Mouse (Mus musculus) right cerebral cortex, postnatal 14 days (tissue): ENCODE measurements around the gene Trappc12.
"Not testable (repeated sequence)": the region's sequence is repeated elsewhere in the genome, so short reads cannot be mapped to it uniquely, and the experiment has no call there.

Experiments used
- DNase-seq: peaks from one replicate; pipeline ENCODE4 v3.0.0; 2022

The Trappc12 gene

GRCm38 (mm10) chr12:28750021-28750633 lies at the start of gene Trappc12:
TSS of gene Trappc12 (minus strand) at chr12:28750472.
- DNase-seq: peak; percentile 85

- DNase-seq: no peak
These were observed 49.6 kb upstream of the Trappc12 start for GRCm38 (mm10) chr12:28799798-28800411.

DNA sequence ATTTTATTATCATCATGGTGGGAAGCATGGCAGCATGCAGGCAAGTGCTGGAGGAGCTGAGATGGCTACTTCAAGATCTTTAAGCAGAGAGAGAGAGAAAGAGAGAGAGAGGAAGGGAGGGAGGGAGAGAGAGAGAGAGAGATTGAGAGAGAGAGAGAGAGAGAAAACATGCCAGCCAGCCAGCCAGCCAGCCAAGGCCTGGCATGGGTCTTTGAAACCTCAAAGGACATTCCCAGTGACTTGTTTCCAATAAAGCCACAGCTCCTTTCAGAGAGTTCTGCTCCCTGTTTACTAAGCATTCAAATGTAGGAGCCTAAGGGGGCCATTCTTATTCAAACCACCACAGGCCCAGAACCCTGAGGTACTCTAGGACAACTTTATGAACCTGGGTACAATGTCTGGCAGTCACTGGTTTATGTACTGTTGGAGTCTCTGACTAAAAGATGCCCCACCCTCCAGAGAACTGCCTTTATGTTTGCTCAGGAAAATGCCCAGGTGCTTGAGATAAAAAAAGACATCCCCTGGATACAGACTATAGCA lies 46.7 kb upstream of the Trappc12 start:
- no peak for DNase-seq

DNA sequence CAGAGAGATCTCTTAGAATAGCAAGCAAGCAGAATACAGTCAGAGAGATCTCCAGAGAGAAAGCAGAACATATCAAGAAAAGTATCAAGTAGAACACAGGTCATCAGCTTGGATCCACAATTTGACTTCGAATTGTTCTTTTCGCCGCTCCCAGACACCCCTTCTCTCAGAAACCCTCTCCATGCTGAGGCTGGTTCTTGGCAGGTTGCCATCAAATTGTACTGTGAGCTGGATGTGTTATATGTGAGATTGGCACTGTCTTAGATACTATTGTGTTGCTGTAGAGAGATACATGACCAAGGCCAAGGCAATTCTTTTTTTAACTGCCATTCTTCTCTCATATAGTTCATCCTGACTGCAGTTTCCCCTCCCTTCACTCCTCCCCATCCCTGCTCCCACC lies 44.8 kb upstream of the Trappc12 start:
- no peak for DNase-seq

DNA sequence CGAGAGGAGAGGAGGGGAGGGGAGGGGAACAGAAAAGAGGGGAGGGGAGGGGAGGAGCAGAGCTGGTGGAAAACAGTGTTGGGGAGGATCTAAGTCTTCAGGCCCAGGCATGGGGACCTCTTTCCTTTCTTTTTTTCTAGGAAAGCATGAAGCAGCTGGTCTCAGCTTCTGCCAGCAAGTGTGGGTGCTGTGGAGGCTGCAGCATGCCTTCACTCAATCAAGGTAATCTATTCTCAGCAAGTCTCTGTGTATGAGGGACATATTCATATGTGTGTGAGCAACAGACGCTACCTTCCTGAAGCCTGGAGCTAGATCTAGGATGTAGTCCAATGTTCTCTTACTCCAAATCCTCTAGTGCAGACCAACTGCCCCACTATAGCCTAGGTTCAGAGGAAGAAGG lies 43.4 kb upstream of the Trappc12 start:
- no peak for DNase-seq

- no peak for DNase-seq
These were observed 42.3 kb upstream of the Trappc12 start for GRCm38 (mm10) chr12:28792613-28793012.

GRCm38 (mm10) chr12:28786310-28786709 lies 36.0 kb upstream of the Trappc12 start:
- no peak for DNase-seq

DNA sequence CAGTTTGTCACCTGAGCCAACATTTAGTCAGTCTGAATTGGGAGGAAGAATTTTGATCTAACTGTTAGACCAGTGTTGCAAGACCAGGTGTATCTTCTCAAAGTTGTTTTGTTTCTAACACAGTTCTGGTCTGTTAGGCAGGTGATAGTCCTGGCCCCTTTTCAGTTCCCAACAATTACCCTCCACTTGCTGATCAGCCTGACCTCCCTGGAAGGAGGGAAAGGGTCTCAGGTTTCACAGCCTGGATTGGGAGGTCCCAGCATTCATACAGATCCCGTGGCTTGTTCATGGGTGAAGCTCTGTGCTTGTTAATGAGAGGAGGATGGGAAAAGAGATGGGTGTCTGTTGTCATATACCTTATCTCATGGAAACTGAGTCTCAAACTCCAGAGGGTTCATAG lies 35.0 kb upstream of the Trappc12 start:
- no peak for DNase-seq

DNA sequence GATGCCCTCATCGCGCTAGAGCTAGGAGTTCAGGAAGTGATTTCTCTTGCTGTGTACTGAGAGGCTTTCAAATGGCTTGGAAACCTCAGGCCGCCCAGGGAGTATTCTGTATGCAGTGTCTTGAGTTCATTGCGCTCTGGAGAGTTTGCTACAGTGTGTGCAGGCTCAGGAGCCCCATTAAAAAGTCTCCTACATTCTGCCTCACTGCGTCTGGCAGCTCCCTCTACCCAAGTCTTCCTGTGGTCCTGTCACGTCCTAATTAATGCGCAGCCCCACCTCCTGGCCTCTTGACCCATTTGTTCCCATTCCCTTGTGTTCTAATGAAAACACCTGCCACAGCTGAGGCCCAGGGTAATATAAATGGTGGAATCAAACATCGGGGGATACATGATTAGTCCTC lies 34.6 kb upstream of the Trappc12 start:
- no peak for DNase-seq

DNA sequence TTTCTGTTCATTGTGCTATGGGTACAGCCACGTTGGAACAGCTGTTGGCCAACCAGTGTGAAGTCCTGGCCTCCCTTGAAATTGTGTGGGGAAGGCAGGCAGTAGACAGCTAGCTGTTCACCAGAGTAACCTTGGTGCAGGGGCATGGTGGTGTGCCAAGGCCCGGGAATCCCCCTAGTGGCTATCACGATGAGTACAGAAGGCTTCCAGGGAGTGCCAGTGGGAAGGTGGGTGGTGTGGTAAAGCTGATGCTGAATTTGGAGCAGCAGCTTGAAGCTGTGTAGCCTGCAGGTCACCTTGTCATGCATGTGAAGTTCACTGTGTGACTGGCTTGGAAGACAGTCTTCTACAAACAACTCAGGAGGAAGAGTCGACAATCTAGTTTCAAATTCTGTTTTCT lies 34.1 kb upstream of the Trappc12 start:
- peak; percentile 58 for DNase-seq

GRCm38 (mm10) chr12:28782637-28783036 lies 32.4 kb upstream of the Trappc12 start:
- no peak for DNase-seq

DNA sequence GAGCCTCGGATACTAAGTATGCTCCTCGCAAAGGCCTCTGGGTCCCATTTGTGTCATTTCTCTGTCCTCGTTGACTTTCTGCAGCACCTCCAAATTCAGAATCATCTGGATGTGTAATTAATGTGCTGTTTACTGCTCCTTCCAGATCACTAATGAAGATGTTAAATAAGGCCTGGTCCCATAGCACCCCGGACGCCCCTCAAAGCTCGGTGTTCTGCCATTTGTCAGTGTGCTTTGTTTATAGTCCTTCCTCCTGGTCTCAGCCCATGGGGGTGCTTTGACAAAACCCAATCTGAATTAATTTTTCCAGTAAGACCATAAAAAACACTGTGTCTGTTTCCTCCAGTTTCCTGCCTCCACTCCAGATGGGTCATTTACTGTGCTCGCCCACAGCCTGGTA lies 29.9 kb upstream of the Trappc12 start:
- no peak for DNase-seq

- no peak for DNase-seq
These were observed 25.4 kb upstream of the Trappc12 start for GRCm38 (mm10) chr12:28775627-28776026.

GRCm38 (mm10) chr12:28775120-28775519 lies 24.8 kb upstream of the Trappc12 start:
- DNase-seq: no peak

DNA sequence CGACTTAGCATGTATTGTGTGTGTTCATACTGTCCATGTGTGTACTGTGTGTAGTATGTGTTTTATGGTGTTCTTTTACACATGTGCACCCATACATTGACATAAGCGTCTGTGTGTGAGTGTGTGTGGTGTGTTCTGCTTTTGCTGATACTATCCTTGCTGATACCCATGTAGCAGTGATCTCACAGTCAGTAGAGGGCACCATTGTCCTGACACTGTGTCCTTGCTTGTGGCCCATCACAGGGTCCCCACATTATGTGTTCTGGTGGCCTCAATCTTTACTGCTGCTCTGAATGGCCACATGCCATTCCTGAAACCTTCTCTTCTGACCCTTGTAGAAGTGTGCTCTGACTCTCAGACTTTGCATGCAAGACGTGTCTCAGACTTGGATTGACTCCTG lies 23.5 kb upstream of the Trappc12 start:
- DNase-seq: no peak

DNA sequence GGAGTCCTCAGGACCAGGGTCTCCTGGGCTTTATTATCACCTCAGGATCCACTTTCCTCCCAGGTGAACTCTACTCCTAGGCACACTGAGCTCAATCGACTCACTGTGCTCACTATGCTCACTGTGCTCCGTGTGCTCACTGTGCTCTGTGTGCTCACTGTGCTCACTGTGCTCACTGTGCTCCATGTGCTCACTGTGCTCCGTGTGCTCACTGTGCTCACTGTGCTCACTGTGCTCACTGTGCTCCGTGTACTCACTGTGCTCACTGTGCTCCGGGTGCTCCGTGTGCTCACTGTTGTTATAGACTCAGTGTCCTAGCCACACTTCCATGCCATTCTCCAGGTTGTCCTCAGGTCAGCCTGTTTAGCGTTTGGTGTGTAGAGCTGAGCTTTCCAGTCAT lies 19.7 kb upstream of the Trappc12 start:
- no peak for DNase-seq

GRCm38 (mm10) chr12:28756019-28756418 lies 5.7 kb upstream of the Trappc12 start:
- no peak for DNase-seq

- peak; percentile 83 for DNase-seq
These were observed 1.4 kb upstream of the Trappc12 start, which contains the start of gene Eipr1 for GRCm38 (mm10) chr12:28751508-28752263. TSS of gene Eipr1 (plus strand) at chr12:28751803.

DNA sequence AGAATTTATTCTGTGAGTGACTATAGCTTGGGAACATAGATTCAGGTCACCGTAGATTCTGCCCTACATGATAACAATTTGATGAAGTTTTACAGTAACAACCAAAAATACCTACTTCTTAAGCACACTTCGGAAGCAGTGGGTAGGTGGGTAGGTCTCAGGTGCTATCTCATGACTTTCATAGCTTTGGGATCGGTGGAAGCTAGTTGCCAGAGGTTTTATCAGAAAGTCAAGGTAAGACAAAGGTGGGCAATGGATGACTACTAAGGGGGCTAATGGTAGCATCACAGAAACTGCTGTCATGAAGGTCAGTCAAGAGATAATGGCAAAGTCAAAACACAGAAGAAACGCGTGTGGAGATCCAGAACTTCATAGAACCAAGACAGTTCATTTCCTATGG lies 604 bp upstream of the Trappc12 start:
- no peak for DNase-seq

DNA sequence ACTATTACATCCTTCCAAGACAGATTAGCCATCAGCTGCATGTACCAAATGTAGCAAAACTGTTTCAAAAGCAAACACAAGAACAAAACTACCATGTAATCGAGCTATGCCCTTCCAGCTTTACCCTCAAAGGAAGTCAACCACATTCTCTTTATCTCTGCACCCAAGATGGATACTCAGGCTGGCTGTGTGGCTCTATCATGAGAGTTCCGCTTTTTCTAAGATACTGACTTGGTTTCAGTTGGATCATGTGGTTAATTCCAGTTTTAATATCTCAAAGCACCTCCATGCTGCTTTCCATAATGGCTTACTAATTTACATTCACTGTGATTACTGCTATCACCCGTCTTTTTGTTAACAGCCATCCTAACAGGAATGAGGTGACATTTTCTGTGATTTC lies 6.9 kb downstream of the Trappc12 start:
- no peak for DNase-seq

DNA sequence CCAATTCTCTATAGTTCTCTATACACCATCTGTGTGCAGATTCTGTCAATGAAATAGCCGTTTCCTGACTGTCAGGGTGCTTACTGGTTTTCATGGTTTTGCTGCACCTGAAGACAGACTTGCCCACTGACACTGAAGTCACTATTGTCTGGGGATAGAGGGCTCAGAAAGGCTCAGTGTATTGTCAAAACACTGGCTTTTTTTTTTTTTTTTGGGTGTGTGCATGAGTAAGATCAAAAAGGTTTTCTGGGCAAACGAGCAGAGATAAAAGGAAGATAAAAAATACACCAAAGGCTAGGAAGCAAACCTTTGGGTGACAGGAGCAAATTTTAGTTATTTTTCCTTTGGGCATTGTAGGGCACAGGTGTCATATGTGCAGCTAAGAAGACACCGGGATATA lies 15.0 kb downstream of the Trappc12 start:
- no peak for DNase-seq

- DNase-seq: no peak
These were observed 16.0 kb downstream of the Trappc12 start for GRCm38 (mm10) chr12:28734271-28734670.

DNA sequence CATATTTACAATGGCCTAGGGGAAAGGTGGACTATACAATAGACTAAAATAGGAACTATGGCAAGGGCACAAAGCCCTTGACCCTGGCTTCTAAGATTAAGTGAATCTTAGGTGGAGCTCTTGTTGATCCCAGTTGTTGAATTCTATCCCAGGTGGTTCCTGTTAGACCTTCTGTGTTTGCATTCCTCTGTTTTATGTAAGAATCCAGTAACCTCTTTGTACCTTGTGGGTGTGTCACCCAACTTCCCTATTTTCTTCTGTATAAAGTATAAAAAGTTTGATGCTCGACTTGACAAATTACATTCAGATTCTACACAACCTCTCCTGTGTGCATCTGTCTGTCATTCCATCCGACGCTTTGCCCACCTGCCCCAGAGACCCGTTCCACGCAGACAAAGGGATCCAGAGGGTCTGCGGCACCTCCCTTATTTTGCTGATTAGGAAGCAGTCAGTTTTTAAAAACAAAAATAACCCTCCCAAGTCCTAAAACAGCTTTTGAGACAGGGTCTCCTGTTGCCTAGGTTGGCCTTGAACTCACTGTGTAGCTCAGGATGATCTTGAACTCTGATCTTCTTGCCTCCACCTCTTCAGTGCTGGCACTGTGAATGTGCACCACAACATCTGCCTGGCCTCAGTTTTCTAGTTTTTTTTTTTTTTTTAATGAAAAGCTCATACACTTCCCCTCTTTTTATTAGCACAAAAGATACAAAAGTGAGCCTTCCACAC lies 16.6 kb downstream of the Trappc12 start:
- not testable (repeated sequence) for DNase-seq
